Mouse (Mus musculus): ENCODE measurements around the gene Abhd17b. TPM values are rescaled to one million over a fixed set of nuclear protein-coding genes. Genes with fewer than 3 reads are reported as not detected.
A peak's percentile ranks its signal among the peaks of the same experiment; 100 is the strongest.

Gene Abhd17b
- polyA plus RNA-seq, 1 experiment: 12.6 TPM

DNA sequence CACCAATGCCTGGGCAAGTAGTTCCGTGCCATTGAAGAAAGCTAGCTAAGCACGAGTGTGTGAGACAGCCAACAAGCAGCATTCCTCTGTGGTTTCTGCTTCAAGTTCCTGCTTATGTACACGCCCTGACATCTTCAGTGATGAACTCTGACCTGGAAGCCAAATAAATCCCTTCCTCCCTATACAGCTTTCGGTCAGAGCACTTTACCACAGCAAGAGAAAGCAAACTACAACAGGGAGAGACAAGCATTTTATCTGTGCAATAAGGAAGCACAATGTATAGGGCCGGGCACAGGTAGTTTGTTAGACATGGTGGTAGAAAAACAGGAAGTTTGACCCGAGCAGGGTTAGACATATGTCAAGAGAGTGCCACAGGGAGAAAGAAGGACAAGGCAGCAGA is 6.8 kb upstream of the Abhd17b start:
- peaks cover 20% of the 10 kb centered on the region for H3K4me1 ChIP-seq (ENCODE audit: control insufficient read depth, insufficient read depth, low read length)
- TF ChIP-seq CTCF (IDR thresholded peaks at IDR 0.05; ENCODE audit: insufficient read depth, low read length) (no peak), POLR2A (IDR thresholded peaks at IDR 0.05; ENCODE audit: borderline replicate concordance, extremely low read depth, low read depth, low read length) (no peak)
- DNase-seq: no peak
- H3K4me3 ChIP-seq (replicated peaks; ENCODE audit: extremely low read depth, low read depth, low read length): no peak overlapping the region
- WGBS: 46% methylated on average over 6 of the region's 6 CpGs

DNA sequence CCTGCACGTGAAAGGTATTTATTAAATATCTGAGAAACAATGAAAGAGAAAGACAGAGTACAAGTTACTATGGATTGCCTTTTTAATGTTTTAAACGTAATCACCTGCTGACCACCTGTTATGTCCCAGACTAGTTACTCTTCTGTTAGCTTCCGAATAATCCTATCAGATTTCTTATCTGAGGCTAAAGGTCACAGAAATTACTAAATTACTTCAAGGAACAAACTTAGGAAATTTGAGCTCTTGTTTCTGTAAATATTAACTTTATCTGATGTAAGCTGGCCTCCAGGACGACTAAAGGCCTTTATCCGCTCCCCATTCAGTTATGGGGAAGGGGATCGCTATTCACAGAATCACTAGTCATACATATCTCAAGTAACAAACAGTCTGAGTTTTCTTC is 1.3 kb upstream of the Abhd17b start:
- Histone ChIP-seq H3K4me1 (ENCODE audit: control insufficient read depth, insufficient read depth, low read length) (peaks cover 7% of the 10 kb centered on the region), H3K4me3 (replicated peaks; ENCODE audit: extremely low read depth, low read depth, low read length) (peak overlapping the region; percentile 63)
- WGBS: 27% methylated on average over 6 of the region's 6 CpGs
- TF ChIP-seq POLR2A (IDR thresholded peaks at IDR 0.05; ENCODE audit: borderline replicate concordance, extremely low read depth, low read depth, low read length): no peak
- TF ChIP-seq CTCF (IDR thresholded peaks at IDR 0.05; ENCODE audit: insufficient read depth, low read length): no peak
- DNase-seq: no peak

DNA sequence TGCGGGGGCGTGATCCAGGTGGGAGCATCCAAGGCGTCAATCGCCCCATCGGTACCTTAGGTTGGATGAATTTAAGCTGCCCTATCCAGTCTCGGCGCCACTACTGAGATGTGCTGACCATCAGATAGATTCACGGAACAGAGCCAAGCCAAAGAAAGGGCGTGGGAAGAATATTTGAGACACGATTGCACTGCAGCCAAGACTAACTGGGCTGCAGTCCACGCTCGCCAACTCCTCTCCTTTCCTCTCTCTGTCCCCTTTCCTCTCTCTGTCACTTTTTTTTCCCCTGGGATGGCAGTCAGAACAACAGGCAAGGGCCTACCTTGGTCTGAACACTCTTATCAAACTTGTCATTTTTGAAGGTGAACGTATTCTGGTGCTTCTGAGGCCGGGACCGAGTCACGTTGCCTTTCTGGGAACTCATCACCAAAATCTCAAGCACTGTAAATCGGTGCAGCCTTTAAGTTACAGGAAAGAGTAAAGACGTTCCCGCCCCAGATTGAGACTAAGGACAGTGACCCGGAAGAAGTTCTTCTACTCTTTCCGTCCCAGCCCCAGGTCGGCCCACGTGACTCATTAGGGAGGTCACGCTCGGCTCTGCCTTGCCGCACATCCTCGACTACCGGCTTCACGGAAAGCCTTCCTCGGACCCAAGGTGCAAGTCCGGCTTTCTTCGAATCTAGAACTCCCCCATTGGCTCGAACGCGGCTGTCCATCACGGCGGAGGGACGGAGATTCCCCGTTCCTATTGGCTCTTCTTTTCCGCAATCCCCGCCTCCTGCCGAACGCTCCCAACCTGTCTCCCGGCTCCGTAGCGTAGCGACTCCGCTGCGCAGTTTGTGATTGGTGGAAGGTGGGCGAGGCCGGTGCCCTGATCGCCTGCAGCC is 457 bp upstream of the Abhd17b start, which contains the start of gene 1110059E24Rik:
1110059E24Rik (minus strand) TSS at position 692 of the 887 bp plus-strand sequence.
- H3K4me3 ChIP-seq (replicated peaks; ENCODE audit: extremely low read depth, low read depth, low read length): peak within 1 kb of the TSS; percentile 63
- peak; percentile 96 for DNase-seq
- peaks cover 11% of the 10 kb centered on the region for H3K4me1 ChIP-seq (ENCODE audit: control insufficient read depth, insufficient read depth, low read length)
- TF ChIP-seq CTCF (IDR thresholded peaks at IDR 0.05; ENCODE audit: insufficient read depth, low read length) (no peak), POLR2A (IDR thresholded peaks at IDR 0.05; ENCODE audit: borderline replicate concordance, extremely low read depth, low read depth, low read length) (peak; percentile 38; the same call in 1 of the 2 replicates)
- 4% methylated on average over 52 of the region's 52 CpGs for WGBS

DNA sequence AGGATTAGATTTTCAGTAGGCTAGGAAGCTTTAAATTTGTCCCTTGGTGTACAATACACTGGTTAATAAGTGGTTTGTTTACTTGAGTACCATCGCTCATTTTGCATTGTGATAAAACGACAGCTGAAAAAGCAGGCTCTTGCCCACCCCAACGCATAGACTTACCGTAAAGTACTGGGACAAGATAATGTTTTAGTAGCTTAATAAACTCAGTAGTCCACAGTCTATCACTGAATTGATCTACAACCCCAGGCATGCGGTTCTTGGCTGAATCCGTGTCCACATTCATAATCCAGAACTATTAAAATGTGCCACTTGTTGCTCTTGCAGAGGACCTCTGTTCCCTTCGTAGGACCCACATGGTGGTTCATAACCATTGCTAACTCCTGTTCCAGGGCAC is 1.8 kb downstream of the Abhd17b start:
- Histone ChIP-seq H3K4me3 (replicated peaks; ENCODE audit: extremely low read depth, low read depth, low read length) (peak overlapping the region; percentile 48), H3K4me1 (ENCODE audit: control insufficient read depth, insufficient read depth, low read length) (peaks cover 15% of the 10 kb centered on the region)
- no peak for TF ChIP-seq CTCF (IDR thresholded peaks at IDR 0.05; ENCODE audit: insufficient read depth, low read length)
- TF ChIP-seq POLR2A (IDR thresholded peaks at IDR 0.05; ENCODE audit: borderline replicate concordance, extremely low read depth, low read depth, low read length): no peak
- 20% methylated on average over 7 of the region's 7 CpGs for WGBS
- no peak for DNase-seq

DNA sequence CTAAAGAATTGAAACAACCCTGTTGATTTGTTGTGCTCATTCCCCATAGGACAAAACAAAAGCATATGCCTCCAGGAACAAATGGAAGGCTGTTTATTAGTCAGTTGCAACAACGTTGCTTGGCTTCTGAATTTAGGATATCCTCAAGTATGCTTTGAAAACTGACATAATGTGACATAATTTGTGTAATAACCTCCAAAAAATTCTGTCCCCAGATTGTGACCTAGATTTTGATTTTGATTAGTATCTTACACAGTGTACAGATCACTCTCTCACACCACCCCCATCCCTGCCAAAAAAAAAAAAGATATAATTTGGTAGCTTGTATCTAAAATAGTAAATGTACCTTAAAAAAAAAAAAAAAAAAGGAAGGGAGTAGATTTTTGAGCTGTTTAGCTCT is 7.7 kb downstream of the Abhd17b start:
- Histone ChIP-seq H3K4me1 (ENCODE audit: control insufficient read depth, insufficient read depth, low read length) (peaks cover 25% of the 10 kb centered on the region), H3K4me3 (replicated peaks; ENCODE audit: extremely low read depth, low read depth, low read length) (no peak overlapping the region)
- DNase-seq: no peak
- TF ChIP-seq CTCF (IDR thresholded peaks at IDR 0.05; ENCODE audit: insufficient read depth, low read length): no peak
- TF ChIP-seq POLR2A (IDR thresholded peaks at IDR 0.05; ENCODE audit: borderline replicate concordance, extremely low read depth, low read depth, low read length): no peak
- WGBS: 43% methylated on average over 1 of the region's 1 CpGs

DNA sequence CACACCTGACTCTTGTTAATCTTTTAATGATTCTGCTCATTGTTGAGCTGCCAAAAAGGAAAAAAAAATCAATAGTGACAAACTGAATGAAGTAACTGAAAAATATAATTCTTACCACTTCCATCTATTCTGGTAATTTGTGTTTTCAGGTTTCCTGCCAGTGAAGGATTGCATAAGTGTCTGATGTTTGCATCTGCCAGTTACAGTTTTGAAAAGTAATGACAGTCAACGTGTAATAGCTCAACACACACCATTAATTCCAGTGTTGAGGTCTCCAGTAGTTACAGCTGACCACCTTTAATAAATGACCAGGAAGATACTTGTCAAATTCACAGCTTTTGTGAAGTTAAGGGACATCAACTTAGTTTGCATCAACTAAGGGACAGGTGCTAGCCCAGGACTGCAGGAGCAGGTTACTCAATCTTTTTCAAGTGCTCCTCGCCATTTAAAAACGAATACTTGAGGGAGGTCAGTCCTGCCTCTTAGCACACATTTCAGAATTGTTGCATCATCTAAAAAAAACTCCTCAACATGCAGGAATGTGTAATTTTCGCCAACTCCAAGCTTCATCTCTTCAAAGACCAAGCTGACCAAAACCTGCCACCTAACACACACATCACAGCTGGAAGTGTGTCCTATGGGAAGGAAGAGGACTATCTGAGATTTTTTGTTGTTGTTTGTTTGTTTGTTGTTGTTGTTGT is 10.9 kb downstream of the Abhd17b start:
- TF ChIP-seq POLR2A (IDR thresholded peaks at IDR 0.05; ENCODE audit: borderline replicate concordance, extremely low read depth, low read depth, low read length) (no peak), CTCF (IDR thresholded peaks at IDR 0.05; ENCODE audit: insufficient read depth, low read length) (no peak)
- DNase-seq: no peak
- Histone ChIP-seq H3K4me1 (ENCODE audit: control insufficient read depth, insufficient read depth, low read length) (peaks cover 17% of the 10 kb centered on the region), H3K4me3 (replicated peaks; ENCODE audit: extremely low read depth, low read depth, low read length) (no peak overlapping the region)
- 47% methylated on average over 4 of the region's 4 CpGs for WGBS

DNA sequence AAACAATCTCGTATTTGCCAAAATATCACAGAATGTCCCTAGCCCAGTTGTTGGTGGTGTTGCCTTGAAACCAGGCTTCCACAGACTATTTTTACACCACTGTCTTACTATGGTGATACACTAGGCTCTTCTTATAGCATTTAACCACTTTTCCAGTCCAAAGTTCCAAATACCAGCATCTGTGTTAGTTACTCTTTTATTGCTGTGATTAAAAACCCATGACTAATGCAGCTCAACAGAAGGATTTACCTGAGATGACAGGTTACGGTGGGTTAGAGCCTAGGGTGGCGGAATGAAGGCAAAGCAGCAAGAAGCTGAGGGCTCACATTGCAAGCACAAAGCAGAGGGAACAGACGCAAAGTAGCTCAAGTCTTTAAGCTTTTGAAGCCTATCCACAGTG is 16.7 kb downstream of the Abhd17b start:
- Histone ChIP-seq H3K4me1 (ENCODE audit: control insufficient read depth, insufficient read depth, low read length) (peaks cover 8% of the 10 kb centered on the region), H3K4me3 (replicated peaks; ENCODE audit: extremely low read depth, low read depth, low read length) (no peak overlapping the region)
- WGBS: 93% methylated on average over 4 of the region's 4 CpGs
- no peak for DNase-seq
- no peak for TF ChIP-seq POLR2A (IDR thresholded peaks at IDR 0.05; ENCODE audit: borderline replicate concordance, extremely low read depth, low read depth, low read length)
- TF ChIP-seq CTCF (IDR thresholded peaks at IDR 0.05; ENCODE audit: insufficient read depth, low read length): no peak

DNA sequence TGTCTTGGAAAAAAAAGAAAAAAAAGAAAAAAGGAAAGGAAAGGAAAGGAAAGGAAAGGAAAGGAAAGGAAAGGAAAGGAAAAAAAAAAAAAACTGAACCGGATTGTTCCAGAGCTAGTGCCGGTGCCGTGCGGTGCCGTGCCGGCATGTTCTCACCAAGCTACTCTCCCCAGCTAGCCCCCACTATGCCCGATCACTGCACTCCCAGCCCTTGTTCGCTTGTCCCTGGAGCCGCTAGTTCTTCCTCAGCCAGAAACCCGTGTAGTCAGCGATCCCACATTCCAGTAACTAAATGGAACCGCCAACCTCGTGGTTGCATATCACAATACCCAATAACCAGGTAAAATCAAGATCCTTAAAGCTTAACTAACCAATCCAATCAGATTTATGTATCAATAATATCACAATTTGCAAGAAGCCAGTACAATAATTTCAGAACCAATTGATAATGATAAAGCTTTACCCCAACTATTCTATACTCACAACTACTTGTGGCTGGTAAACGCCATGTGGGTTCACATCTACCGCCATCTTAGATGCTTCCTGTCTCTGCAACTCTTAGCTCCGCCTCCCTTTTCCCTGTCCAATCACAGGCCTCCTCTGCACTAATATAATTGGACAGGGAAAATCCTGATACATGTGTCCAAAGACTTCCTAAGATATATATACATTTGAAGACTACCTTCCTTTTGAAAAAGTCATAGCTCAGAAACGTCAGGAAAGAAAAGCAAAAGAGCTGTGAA is 21.5 kb downstream of the Abhd17b start:
- Histone ChIP-seq H3K4me3 (replicated peaks; ENCODE audit: extremely low read depth, low read depth, low read length) (no peak overlapping the region), H3K4me1 (ENCODE audit: control insufficient read depth, insufficient read depth, low read length) (peaks cover 6% of the 10 kb centered on the region)
- DNase-seq: no peak
- 96% methylated on average over 17 of the region's 17 CpGs for WGBS
- TF ChIP-seq POLR2A (IDR thresholded peaks at IDR 0.05; ENCODE audit: borderline replicate concordance, extremely low read depth, low read depth, low read length) (no peak), CTCF (IDR thresholded peaks at IDR 0.05; ENCODE audit: insufficient read depth, low read length) (no peak)

DNA sequence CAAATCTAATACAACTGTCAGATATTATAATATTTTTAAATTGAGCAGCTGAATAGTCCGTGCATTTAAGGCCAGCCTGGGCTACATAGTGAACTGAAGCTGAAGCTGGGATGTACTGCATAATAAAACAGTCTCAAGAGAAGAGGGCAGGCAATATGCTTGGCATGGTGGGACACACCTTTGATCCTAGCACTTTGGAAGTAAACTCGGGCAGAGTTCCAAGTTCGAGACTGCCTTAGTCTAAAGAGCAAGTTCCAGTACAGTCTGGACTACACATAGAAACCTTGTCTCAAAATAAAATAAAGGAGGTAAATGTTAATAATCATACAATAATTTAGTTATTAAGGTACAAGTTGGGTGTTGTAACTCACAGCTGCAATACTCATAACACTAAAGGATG is 27.1 kb downstream of the Abhd17b start:
- 87% methylated on average over 3 of the region's 3 CpGs for WGBS
- DNase-seq: no peak
- TF ChIP-seq POLR2A (IDR thresholded peaks at IDR 0.05; ENCODE audit: borderline replicate concordance, extremely low read depth, low read depth, low read length) (no peak), CTCF (IDR thresholded peaks at IDR 0.05; ENCODE audit: insufficient read depth, low read length) (no peak)

More for the DNA sequence above, 27.1 kb downstream of the Abhd17b start:
- Histone ChIP-seq H3K4me3 (replicated peaks; ENCODE audit: extremely low read depth, low read depth, low read length) (no peak overlapping the region), H3K4me1 (ENCODE audit: control insufficient read depth, insufficient read depth, low read length) (no peaks in the 10 kb centered on the region; the same call in 1 of the 2 replicates)
